Mouse (Mus musculus) frontal cortex, postnatal 14 days (tissue): ENCODE measurements around the gene Celf1.
"Not testable (repeated sequence)": the region's sequence is repeated elsewhere in the genome, so short reads cannot be mapped to it uniquely, and the experiment has no call there.

Source experiments
- DNase-seq, 2 experiments: peaks; one replicate each; pipeline ENCODE4 v3.0.0; 2022; ENCODE audit warnings: low spot score in 2 of 2

Celf1 gene

GRCm38 (mm10) chr2:91022266-91022665, 82.1 kb downstream of the Celf1 start:
- DNase-seq = not testable (repeated sequence)

DNA sequence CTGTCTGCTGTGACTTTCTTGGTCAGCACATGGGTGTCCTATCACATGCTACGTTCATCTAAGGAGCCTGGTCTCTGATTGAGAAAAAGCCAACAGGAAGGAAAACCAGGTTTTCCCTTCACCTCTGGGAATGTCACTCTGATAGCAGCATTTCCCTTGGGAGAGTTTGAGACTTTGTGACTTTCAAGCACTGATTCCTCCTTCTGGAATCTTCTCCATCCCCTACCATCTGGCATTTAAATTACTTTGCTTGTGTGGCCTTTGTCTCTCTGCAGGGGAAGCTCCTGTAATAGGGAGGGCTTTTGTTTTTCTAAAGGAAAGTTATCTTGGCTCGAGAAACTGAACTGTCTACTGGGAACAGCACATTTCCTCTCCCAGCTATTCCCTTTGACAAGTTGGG, 82.9 kb downstream of the Celf1 start:
- DNase-seq = no peak

DNA sequence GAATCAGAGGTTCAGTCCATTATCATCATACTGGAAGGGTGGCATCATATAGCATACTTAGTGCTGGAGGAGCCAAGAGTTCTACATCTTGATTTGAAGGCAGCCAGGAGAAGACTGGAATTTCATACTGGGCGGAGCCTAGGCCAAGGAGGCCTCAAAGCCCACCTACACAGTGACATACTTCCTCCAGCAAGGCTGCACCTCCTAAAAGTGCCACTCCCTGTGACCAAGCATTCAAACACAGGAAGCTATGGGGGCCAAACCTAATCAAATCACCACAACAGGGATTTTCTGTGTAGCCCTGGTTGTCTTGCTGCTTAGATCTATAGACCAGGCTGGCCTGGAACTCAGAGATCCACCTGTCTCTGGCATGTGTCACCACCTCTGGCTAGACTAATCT, 83.8 kb downstream of the Celf1 start:
- no peak for DNase-seq

DNA sequence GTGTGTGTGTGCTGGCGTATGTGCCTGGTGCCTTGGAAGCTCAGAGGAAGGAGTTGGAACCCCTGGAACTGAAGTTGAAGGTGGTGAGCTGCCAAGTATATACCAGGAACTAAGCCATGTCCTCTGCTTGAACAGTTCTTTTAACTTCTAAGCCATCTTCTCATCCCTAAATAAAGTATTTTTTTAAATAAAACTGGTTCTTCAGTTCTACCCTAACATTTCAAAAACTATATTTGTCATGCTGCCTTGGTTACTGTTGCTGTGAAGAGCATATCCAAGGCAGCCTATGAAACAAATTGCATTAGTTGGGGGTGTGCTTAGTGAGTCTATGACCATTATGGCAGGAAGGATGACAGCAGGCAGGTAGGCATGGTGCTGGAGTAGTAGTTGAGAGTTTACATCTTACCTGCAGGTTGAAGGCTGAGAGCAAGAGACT, 84.9 kb downstream of the Celf1 start:
- DNase-seq = peak in 1 of 2 experiments; percentile 15

DNA sequence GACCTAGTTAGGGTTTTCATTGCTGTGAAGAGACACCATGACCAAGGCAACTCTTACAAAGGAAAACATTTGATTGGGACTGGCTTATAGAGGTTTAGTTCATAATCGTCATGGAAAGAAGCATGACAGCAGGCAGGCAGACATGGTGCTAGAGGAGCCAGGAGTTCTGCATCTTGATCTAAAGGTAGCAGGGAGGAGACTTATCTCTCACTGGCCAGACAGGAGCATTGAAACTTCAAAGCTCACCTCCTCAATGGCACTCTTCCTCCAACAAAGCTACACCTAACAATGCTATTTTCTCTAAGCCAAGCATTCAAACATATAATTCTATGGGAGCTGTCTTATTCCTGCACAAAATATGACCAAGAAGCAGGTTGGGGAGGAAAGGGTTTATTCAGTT, 86.3 kb downstream of the Celf1 start:
- DNase-seq = no peak

GRCm38 (mm10) chr2:91027391-91028214, 87.4 kb downstream of the Celf1 start:
- no peak for DNase-seq

DNA sequence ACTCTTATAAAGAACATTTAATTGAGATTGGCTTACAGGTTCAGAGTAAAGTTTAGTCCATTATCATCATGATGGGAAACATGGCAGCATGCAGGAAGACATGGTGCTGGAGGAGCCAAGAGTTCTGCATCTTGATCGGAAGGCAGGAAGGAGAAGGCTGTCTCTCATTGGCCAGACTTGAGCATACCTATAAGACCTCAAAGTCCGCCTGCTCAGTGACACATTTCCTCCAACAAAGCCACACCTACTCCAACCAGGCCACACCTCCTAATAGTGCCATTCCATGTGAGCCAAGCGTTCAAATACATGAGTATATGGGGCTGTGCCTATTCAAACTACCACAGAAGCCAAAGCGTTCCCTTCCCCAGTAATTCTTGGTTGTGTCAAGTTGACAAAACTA, 91.0 kb downstream of the Celf1 start:
- DNase-seq = no peak

GRCm38 (mm10) chr2:91033000-91033399, 92.8 kb downstream of the Celf1 start:
- DNase-seq = no peak

- no peak for DNase-seq
Observed at GRCm38 (mm10) chr2:91035385-91035784, 95.2 kb downstream of the Celf1 start, which contains the start of gene Rapsn. Gene Rapsn (plus strand): TSS chr2:91035620.

- no peak for DNase-seq
Observed at GRCm38 (mm10) chr2:91041786-91042185, 101.6 kb downstream of the Celf1 start.

DNA sequence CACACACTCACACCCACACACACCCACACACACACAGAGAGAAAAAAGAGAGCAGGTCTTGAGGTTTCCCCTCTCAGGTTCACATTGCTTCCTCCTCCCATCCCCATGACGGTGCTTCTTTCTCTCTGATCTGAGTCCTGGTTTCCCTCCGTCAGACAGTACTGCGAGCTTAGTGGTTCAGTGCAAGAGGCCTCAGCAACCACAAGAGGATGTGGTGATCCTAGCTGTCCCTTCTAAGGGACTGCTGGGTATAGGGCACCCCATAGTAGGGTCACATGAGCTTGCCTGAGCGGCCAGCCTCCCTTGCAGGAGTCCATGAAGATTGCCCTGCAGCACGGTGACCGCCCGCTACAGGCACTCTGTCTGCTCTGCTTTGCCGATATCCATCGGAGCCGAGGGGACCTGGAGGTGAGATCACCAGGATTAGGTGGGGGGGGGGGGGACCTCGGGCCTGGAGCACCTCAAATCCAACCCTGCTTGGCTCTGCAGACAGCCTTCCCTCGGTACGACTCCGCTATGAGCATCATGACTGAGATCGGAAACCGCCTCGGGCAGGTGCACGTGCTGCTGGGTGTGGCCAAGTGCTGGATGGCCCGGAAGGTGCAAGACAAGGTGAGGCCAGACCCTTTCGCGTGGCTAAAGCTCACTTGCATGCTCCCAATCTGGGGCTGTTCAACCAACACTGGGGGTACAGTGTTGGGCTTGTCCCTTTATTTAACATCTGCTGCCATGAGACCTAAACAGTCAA, 102.6 kb downstream of the Celf1 start:
- no peak for DNase-seq

DNA sequence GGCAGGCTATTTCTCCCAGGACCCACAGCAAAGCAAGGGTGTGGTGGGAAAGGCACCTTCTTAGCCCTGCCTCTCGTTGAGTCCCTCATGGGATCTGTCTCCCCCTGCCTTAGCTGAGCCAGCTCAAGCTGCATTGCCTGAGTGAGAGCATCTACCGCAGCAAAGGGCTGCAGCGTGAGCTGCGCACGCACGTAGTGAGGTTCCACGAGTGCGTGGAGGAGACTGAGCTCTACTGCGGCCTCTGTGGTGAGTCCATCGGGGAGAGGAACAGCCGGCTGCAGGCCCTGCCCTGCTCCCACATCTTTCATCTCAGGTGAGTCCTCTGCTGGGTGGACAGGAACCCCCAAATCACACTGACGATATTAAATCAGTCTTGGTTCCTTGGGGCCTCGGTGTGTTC, 104.5 kb downstream of the Celf1 start:
- no peak for DNase-seq

GRCm38 (mm10) chr2:91045805-91046204, 105.6 kb downstream of the Celf1 start:
- not testable (repeated sequence) for DNase-seq

- DNase-seq = no peak
Observed at GRCm38 (mm10) chr2:91047359-91047758, 107.2 kb downstream of the Celf1 start.

GRCm38 (mm10) chr2:91051917-91052316, 111.7 kb downstream of the Celf1 start:
- DNase-seq = no peak

GRCm38 (mm10) chr2:91052752-91053151, 112.6 kb downstream of the Celf1 start:
- DNase-seq = no peak

GRCm38 (mm10) chr2:91053181-91053933, 113.2 kb downstream of the Celf1 start:
- DNase-seq = no peak

- DNase-seq = peak; percentile 90 to 95
Observed at GRCm38 (mm10) chr2:91053934-91054382, 113.8 kb downstream of the Celf1 start, which contains the start of gene Psmc3. Gene Psmc3 (plus strand): TSS chr2:91054009.

- DNase-seq = no peak
Observed at GRCm38 (mm10) chr2:91058435-91058834, 118.3 kb downstream of the Celf1 start.

DNA sequence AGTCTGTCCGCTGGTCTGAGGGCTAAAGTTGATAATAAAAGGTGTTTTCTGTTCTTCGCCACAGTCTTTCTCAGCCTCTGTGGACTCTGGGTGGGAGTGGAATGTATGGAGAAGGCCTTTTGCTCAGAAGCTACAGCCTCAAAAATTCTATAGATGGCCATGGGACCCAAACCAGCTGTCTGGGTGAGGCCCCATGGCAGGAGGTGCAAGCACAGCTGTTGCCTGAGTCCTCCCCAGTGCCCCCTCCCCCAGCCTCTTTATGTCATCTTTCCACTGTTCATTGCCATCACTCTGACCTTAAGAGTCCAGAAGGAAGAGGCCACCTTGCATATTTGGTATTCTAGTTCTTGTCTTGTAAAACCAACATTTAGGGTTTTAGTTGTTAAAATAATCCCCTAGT, 119.2 kb downstream of the Celf1 start:
- no peak for DNase-seq

DNA sequence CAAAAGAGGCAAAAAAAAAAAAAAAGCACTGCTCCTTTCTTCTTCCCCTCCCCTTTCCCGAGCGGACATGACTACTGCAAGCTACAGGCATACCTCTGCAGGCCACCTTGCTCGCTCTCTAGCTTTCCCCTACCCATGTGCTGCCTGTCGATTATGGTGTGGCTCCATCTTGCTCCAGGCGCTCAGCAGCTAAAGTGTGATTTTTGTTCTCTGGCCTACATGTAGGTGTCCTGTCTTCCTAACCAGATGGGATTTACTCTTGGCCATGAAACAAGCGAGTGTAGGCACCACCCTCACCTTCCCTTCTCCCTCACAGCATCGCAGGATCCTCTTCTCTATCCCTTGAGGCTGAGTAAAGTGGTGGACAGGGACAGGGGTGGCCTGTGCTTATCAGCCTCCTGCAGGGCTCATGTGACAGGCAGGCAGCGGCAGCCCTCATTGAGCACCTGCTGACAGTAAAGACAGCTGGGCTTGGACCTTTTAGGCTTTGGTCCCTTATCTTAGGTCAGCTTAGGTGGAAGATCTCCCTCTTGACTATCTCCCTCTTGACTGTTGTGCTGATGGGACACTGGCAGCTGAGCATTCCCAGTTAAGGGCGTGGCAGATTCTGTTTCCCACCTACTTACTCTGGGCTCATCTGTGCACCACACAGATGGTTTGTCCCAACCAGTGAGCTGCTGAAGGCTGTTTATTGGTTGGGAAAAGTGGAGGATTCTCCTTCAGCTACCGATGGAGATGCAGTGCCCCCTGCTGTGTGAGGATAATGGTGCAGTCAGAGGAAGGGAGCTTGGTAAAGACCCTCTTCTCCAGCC, 120.6 kb downstream of the Celf1 start:
- DNase-seq = peak; percentile 64 to 70
